Mouse (Mus musculus) spleen, postnatal 4 days (tissue): ENCODE results near the gene Best3.
"Not testable (repeated sequence)": the region's sequence is repeated elsewhere in the genome, so short reads cannot be mapped to it uniquely, and the experiment has no call there.

Experiments used
- DNase-seq, 2 experiments: peaks; one replicate each; pipeline ENCODE4 v3.0.0; 2022; ENCODE audit warnings: low spot score in 2 of 2

Best3 gene

DNA sequence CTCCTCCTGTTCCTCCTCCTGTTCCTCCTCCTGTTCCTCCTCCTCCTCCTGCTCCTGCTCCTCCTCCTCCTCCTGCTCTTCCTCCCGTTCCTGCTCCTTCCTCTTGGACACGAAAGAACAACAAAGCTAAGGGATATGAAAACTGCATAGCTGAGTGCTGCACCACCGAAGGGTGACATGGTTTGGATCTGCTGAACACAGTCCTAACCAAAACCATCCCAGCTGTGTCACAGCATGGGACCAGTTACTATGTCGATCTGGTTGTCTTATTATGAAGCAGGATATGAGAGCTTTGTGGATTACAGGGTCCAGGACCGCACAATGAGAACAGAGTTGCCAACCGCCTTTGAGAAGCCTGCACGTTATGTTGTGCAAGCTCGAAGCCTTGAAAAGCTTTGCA, 40.1 kb downstream of the Best3 start:
- DNase-seq, result no peak

DNA sequence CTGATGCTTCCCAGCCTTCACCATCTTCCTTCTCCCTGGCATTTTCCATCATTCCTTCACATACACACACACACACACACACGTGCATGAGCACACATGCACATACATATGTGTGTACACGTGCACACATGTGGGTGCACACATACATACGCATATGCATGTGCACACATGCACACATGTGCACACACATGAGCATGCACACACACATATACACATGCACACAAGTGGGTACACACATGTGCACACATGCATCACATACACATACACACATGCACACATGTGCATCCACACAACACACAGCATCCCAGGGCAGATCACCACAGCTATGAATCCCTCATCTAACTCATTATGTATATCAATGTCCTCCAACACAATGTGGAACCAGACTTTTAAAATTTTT, 45.0 kb downstream of the Best3 start:
- no peak for DNase-seq

DNA sequence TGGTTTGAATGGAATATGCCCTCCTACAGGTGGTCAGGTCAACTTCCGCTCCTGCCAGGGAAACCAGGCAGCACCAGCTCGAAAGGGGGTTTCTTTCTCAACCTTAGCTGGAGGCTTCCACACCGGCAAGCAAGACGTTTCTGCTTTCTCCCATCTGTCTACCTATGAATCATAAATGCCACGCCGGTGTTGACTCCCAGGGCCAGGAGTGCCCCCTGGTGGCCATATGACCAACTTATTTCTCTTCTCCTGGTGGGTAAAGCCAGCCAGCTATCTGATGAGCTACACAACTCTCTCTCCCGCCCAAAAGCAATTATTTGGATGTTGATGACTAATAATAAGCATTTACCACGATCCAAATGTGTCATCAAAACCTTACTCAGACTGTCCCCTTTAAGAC, 47.7 kb downstream of the Best3 start:
- peak; percentile 72 to 89 for DNase-seq

DNA sequence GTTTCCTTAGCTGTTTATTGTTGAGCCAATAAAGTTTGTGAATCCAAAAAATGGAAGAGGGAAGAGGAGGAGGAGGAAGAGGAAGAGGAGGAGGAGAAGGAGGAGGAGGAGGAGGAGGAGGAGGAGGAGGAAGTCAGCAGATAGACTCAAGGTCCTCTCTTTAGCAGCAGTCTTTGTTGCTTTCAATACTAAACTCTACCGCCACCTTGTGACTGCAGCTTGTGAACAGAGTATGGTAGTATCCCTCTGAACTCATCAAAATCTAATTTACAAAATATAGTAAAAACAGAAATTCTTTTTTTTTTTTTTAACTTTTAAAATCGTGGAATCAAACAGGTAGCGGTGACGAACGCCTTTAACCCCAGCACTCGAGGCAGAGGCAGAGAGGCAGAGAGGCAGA, 54.2 kb downstream of the Best3 start:
- no peak for DNase-seq

DNA sequence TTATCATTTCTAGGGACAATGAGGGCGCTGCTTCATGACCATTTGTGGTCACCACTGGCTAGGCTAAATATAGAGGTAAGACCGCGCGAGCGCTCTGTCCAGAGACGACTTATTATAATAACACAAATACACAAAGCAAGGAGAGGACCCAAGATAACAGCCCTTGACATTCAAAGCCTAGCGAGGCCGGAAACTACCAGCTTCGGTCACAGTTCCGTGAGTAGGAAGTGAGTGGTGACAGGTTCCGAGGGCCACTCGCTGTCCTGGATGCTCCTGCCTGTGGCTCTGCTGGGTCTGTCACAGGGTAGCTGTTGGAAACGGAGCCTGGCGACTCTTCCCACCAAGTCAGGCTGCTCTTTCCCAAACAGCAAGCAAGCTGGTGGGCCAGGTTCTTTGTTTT, 56.2 kb downstream of the Best3 start:
- DNase-seq, result no peak

DNA sequence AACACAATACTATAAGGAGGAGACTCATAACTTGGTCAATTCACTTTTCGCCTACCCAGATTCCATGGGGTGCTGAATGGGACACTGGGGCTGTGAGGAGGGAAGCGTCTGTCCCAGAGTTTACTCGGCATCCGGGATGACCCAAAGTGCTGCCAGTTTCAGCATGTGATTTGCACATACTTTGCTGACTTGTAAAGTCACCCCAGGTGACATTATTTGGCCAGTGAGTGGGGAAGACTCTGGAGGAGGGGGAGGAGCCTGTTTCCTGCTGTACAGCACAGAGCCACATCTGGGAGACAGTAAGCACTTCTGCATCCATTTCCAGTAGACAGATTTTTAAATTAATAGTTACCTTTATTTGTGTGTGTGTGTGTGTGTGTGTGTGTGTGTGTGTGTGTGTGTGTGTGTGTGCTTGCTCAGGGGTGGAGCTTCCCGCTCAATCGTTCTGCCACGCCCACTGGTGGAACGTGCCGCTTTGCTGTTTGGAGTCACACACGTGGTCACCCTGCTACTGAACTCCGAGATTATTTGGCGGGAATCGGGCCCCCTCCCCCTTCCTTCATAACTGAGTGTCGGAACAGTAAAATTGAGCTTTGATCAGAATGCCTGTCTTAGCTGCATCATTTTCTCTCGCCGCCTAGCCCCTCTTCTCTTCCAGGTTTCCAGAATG, 57.5 kb downstream of the Best3 start:
- not testable (repeated sequence) for DNase-seq

DNA sequence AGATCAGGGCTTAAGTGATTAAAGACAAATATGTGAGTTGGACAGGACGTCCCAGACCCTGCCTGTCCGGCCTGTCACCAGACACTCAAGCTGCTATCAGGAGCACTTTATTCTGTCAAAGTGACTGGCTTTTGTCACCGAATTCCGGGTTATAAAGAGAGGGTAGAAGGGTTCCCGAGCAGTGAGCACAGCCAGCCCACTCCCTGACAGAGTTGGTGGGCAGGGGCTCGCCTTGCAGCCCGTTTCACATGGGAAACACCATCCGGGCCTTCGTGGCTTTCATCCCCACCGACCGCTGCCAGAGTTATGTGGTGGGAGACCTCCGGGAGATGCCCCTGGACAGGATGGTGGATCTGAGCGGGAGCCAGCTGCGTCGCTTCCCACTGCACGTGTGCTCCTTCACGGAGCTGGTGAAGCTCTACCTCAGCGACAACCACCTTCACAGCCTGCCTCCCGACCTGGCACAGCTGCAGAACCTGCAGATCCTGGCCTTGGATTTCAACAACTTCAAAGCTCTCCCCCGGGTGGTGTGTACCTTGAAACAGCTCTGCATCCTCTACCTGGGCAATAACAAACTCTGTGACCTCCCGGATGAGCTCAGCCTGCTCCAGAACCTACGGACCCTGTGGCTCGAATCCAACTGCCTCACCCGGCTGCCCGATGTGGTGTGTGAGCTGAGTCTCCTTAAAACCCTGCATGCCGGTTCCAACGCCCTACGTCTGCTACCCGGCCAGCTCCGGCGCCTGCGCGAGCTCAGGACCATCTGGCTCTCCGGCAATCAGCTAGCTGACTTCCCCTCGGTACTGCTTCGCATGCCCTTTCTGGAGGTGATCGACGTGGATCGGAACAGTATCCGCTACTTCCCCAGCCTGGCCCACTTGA, 59.3 kb downstream of the Best3 start, which contains the start of gene Lrrc10:
Gene Lrrc10, plus strand, starts transcription at position 167 of the 882 bp plus-strand sequence.
- DNase-seq, result no peak

DNA sequence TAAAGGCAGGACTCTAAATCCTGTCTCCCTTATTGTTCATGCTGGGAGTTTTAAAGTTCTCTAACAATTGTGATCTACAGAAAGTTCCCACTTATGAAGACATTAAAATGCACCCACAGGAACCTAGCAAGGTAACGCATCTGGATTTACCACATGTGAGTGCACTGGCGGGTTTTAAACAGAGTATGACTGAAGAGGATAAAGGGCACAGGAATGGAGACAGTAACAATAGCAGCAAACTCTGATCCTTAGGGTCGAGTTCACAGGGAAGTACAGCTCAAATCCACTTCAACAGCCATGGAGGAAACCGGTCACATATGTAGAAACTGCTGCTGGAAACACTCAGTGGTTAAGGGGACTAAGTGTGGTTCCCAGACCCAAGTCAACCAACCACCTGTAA, 63.1 kb downstream of the Best3 start:
- no peak for DNase-seq

DNA sequence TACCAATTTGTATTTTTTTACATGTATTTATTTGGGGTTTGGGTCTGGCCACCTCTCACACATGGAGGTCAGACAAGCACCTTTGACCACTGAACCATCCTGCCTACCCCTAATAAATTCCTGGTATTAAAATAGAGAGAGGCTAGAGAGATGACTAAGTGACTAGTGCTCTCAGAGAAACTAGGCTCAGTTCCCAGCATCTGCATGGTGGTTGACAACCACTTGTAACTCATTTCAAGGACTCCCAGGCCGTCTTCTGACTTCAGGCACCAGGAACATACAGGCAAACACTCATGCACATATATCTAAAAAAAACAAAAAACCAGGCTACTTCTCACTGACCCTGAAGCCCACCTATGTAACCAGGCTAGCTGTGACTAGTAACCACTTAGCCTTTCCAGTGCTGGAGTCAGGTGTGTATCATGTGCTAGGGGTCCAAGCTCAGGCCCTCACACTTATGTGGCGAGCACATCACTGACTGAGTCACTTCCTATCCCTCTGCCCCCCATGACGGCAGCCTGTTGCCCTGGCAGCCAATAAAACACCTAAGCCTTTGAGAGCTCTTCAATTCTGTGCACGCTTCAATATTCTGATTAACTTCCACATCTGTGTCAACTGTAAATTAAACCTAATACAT, 64.0 kb downstream of the Best3 start:
- no peak for DNase-seq

DNA sequence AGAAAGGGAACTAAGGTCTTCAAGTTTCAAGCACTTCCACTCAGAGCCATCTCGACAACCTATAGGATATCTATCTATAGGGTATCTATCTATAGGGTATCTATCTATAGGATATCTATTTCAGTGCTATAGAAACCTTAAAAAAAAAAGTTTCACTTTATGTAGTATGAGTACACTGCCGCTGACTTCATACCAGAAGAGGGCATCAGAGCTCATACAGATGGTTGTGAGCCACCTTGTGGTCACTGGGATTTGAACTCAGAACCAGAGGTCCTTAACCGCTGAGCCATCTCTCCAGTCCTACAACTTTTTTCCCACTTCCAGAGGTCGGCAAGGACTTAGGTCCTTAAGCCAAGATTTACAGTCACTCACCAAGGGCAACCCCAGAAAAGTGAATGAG, 69.6 kb downstream of the Best3 start:
- no peak for DNase-seq

DNA sequence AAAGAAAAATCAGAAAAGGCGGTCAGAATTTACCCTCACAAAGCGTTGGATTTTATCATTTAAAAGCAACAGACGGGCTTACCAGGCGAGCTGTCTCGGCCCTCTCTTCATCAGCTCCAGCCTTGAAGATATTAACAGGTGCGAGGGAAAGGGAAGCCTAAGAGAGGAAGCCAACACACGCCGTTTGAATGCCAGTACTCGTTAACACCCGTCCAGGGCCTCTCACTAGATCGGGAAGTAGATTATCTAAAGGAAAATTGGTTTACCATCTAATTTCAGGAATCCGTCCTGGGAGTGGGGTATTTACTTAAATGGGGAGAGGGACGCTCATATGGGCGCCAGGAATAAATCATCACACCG, 76.8 kb downstream of the Best3 start:
- DNase-seq, result no peak

DNA sequence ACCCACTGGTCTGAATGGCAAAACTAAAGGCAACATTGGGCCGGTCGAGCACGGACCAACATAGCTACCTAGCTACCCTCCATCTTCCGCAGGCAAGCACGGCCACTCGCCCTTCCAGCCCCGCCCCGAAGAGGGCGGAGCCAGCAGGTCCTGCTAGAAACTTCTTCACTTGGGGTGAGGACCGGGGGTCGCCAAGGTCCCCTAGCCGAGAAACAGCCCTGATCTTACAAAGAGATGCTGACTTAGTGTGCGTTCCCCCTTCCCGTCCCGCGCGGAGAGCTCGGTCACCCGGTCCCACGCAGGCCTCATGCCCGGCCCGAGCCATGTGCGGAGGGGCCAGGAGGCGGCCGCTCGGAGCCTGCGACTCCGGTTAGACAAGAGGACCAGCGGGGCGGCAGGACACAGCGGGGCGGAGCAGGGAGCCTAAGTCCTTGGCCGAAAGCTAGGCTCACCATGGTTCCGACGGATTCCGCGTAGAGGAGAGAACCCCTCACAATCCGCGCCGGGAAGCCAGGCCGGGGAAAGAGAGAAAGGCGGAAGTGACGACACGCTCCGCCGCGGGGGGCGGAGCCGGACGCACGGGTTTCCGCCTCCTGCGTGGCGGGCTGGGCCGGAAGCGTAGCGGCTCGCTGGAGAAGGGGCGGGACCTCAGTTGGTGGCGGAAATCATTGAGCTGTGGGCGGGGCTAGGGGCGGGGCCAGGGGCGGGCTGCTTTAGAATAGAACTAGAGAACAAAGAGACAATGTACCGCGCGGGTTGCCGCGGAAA, 77.3 kb downstream of the Best3 start, which contains the start of gene Cct2:
Gene Cct2, minus strand, starts transcription at position 561 of the 768 bp plus-strand sequence.
- DNase-seq, result peak; percentile 92 to 95

DNA sequence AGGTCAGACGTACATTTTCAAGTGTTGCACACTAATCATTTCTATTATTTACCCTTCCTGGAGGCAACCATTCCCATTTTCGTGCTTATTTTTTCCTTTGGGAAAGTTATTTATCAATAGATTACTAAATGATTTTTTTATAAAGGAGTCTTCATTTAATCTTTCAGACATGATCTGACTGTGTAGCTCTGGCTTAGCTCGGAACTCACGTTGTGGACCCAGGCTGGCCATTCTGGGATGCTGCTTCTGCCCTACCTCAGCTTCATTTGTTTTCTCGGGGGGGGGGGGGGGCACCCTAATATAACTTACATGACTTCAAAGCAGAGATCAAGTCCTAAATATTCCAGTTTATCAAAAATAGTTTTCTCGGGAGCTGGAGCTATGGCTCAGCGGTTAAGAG, 78.0 kb downstream of the Best3 start:
- DNase-seq, result no peak

DNA sequence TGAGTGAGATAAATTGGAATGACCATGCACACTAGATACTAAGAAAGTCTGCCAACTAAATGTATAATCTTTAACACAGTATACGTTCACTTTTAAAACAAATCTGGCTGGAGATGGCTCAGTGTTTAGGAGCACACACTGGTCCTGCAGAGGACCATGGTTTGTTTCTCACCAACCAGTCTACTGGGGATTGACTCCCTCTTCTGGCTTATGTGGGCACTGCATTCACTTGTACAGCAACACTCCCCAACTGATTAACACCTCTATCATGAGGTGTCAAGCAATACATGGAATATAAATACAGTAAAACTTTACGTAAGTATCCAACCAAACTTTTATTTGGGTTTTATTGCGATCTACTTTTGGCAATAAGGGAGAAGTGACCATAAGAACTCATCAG, 83.0 kb downstream of the Best3 start:
- DNase-seq, result no peak

DNA sequence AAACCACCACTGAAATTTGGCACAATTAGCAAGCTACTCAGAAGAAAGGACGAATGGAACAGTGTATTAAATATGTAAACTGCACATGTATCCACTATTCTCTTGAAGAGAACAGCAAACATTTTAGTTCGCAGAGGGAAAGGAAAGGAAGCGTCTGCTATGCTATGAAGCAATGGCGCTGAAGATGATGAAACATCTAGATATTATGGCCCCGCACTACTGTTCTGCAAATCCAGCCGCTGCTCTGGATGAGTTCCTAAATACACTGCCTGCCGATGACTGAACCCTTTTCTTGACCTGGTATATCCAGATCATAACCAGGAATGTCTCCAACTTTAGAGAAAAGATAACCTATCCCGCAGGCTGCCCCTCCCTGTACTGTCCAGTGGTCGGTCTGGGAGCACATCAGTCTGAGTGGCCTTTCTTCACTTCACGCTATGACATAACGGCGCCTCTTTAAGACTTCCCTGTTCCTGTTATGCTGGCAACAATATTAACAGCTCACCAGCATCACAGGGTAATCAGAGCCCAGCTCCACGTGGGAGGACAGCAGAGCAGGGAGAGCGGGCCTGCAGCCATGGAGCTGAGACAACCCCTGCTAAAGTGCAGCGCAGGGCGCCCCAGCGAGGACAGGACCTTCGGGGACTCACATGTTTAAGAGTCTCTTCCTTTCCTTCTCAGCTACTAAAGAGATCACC, 86.2 kb downstream of the Best3 start:
- no peak for DNase-seq

DNA sequence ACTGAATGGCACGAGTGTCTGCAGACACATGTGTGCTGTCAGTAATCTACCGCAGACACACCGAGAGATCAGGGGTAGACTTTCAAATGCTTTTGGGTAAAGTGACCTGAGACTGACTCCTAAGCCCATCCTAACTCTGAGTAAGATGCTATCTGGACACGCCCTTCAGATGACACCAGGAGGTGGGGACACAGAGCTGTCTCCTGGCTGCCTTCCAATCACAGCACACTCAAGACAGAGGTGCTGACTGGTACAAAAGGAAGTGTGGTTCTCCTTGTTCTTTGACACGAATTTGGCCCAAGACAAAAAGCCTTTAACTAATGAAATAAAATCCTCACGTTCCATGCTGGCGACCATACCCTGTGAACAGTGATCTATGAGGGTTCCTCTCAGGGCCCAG, 87.1 kb downstream of the Best3 start:
- no peak for DNase-seq
